Mouse (Mus musculus): ENCODE measurements at regions not wholly inside any gene's neighbourhood (a gene's known extent, or its start where the extent isn't known, plus 50 kb on each side); places are given as distances from the start of the nearest gene placed in this dataset.

DNA sequence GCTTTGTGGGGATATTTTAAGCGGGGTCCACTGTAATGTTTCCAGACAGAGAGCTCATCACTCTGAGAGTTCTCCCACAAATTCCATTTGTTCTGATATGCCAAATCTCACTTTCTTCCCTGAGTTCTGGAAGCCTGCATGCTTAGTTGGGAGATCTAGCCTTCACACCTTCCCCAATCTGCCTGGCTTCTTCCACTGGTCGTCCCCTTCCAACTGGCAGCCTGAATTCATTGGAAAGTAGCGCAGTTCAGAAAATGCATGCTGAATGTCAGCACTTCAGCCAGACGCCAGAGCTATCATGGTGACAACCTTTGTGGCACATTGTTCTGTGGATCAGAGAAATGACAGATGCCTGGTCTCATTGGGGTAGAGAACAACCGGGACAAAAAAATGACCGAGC lies 667.2 kb downstream of the Pdcd6ip start:
- TF ChIP-seq CTCF (IDR thresholded peaks at IDR 0.05; ENCODE audit: low read depth) (no peak), EP300 (optimal IDR thresholded peaks at IDR 0.05) (no peak)

Measured in stomach, postnatal 0 days (tissue).